Mouse (Mus musculus) myocyte (in vitro differentiated cells): ENCODE data around the gene S100a4.

Source experiments
- CEBPB ChIP-seq: IDR thresholded peaks from 2 replicates; pipeline ENCODE4 v1.6.1; 2011; ENCODE audit warnings: mild to moderate bottlenecking, moderate library complexity; ENCODE audit not compliant: poor library complexity, insufficient read depth, severe bottlenecking
- E2F4 ChIP-seq: IDR thresholded peaks from one replicate; pipeline ENCODE4 v1.6.1; 2011; ENCODE audit warnings: mild to moderate bottlenecking, control low read depth, moderate library complexity; ENCODE audit not compliant: insufficient read depth
- MAX ChIP-seq: IDR thresholded peaks from one replicate; pipeline ENCODE4 v1.6.1; 2011; ENCODE audit warnings: low read depth, mild to moderate bottlenecking, control low read depth
- MYOD1 ChIP-seq, 3 experiments: IDR thresholded peaks; one replicate each; pipeline ENCODE4 v1.6.1; 2011; ENCODE audit warnings: control low read depth in 2 of 3, low read depth in 2 of 3, mild to moderate bottlenecking in 2 of 3, moderate library complexity in 1 of 3; ENCODE audit not compliant: insufficient read length in 2 of 3, control insufficient read depth in 1 of 3
- POLR2A ChIP-seq: IDR thresholded peaks from one replicate; pipeline ENCODE4 v1.6.1; 2011; ENCODE audit warnings: low read depth, mild to moderate bottlenecking, control low read depth, moderate library complexity; ENCODE audit not compliant: insufficient read length
- POLR2AphosphoS2 ChIP-seq: IDR thresholded peaks from one replicate; pipeline ENCODE4 v1.6.1; 2011; ENCODE audit warnings: low read depth, control low read depth; ENCODE audit not compliant: insufficient read length
- TCF12 ChIP-seq: IDR thresholded peaks from one replicate; pipeline ENCODE4 v1.6.1; 2011; ENCODE audit warnings: mild to moderate bottlenecking, control low read depth; ENCODE audit not compliant: poor library complexity, insufficient read depth, severe bottlenecking
- USF1 ChIP-seq: IDR thresholded peaks from one replicate; pipeline ENCODE4 v1.6.1; 2011; ENCODE audit warnings: low read depth, mild to moderate bottlenecking, control low read depth, moderate library complexity

- no peak for TF ChIP-seq POLR2A
- TF ChIP-seq MAX: no peak
- no peak for TF ChIP-seq E2F4
- TF ChIP-seq USF1: no peak
- no peak for TF ChIP-seq POLR2AphosphoS2
- no peak for TF ChIP-seq TCF12
- no peak for TF ChIP-seq MYOD1 (IDR thresholded peaks at IDR 0.05; ENCODE audit: control insufficient read depth in 1 of 3, insufficient read length in 2 of 3, low read depth in 2 of 3)
- no peak for TF ChIP-seq CEBPB
These were observed 47.6 kb upstream of the S100a4 start for GRCm38 (mm10) chr3:90555954-90556353.
